Mouse (Mus musculus): ENCODE measurements around the gene Naa16.

- TF ChIP-seq CTCF (IDR thresholded peaks at IDR 0.05; ENCODE audit: extremely low read depth, insufficient read length, insufficient replicate concordance, low read depth, low read length) = no peak
- TF ChIP-seq POLR2A (IDR thresholded peaks at IDR 0.05; ENCODE audit: low read depth, low read length) = no peak
Measured at GRCm38 (mm10) chr14:79307908-79308307, 82.7 kb downstream of the Naa16 start.
